Mouse (Mus musculus): ENCODE measurements around the gene Dbn1.
A peak's percentile ranks its signal among the peaks of the same experiment; 100 is the strongest.

Gene Dbn1

GRCm38 (mm10) chr13:55487578-55488498 lies at the start of gene Dbn1:
TSS of gene Dbn1 (minus strand) at chr13:55488111.
- DNase-seq: no peak

GRCm38 (mm10) chr13:55536194-55537175 lies 48.6 kb upstream of the Dbn1 start, which contains the start of gene Ddx41:
TSS of gene Ddx41 (minus strand) at chr13:55536658.
- DNase-seq: peak; percentile 94 to 96

- DNase-seq: no peak
Observed at GRCm38 (mm10) chr13:55535796-55536193, 47.9 kb upstream of the Dbn1 start.

- no peak for DNase-seq
Observed at GRCm38 (mm10) chr13:55535191-55535590, 47.3 kb upstream of the Dbn1 start.

- peak; percentile 87 to 90 for DNase-seq
Observed at GRCm38 (mm10) chr13:55529198-55529915, 41.4 kb upstream of the Dbn1 start, which contains the start of gene Dok3. TSS of gene Dok3 (minus strand) at chr13:55529296.

GRCm38 (mm10) chr13:55527834-55528772 lies 40.2 kb upstream of the Dbn1 start:
- DNase-seq: peak; percentile 57 to 58

- DNase-seq: peak; percentile 40 to 43
Observed at GRCm38 (mm10) chr13:55527212-55527611, 39.3 kb upstream of the Dbn1 start.

- peak; percentile 36 to 42 for DNase-seq
Observed at GRCm38 (mm10) chr13:55525733-55526553, 38.0 kb upstream of the Dbn1 start.

GRCm38 (mm10) chr13:55523951-55524600 lies 36.2 kb upstream of the Dbn1 start:
- no peak for DNase-seq

- DNase-seq: no peak
Observed at GRCm38 (mm10) chr13:55523278-55523677, 35.4 kb upstream of the Dbn1 start.

- DNase-seq: no peak
Observed at GRCm38 (mm10) chr13:55522730-55523129, 34.8 kb upstream of the Dbn1 start.

GRCm38 (mm10) chr13:55519606-55520005 lies 31.7 kb upstream of the Dbn1 start:
- no peak for DNase-seq

- DNase-seq: peak; percentile 94
Observed at GRCm38 (mm10) chr13:55516955-55517354, 29.0 kb upstream of the Dbn1 start.

- peak in 1 of 2 experiments; percentile 26 for DNase-seq
Observed at GRCm38 (mm10) chr13:55513828-55514227, 25.9 kb upstream of the Dbn1 start.

GRCm38 (mm10) chr13:55513111-55513748 lies 25.3 kb upstream of the Dbn1 start, which contains the start of gene Pdlim7:
TSS of gene Pdlim7 (minus strand) at chr13:55513676.
- peak; percentile 91 for DNase-seq

- peak; percentile 35 to 37 for DNase-seq
Observed at GRCm38 (mm10) chr13:55512379-55513031, 24.6 kb upstream of the Dbn1 start.

GRCm38 (mm10) chr13:55511492-55511861 lies 23.6 kb upstream of the Dbn1 start:
- no peak for DNase-seq

- DNase-seq: no peak
Observed at GRCm38 (mm10) chr13:55510668-55511491, 23.0 kb upstream of the Dbn1 start.

Data from B cell, adult 2 months (primary cell).